Mouse (Mus musculus) ES-Bruce4 (cell line): ENCODE data around the gene Agap1.

Source experiments
- CTCF ChIP-seq: IDR thresholded peaks from one replicate; pipeline ENCODE4 v1.8.1; 2011; ENCODE audit warnings: low read depth, low read length
- EP300 ChIP-seq: IDR thresholded peaks from 2 replicates; pipeline ENCODE4 v1.6.1; 2011; ENCODE audit warnings: low read depth, low read length; ENCODE audit not compliant: insufficient read depth
- POLR2A ChIP-seq: IDR thresholded peaks from one replicate; pipeline ENCODE4 v1.8.1; 2011; ENCODE audit warnings: low read length; ENCODE audit not compliant: insufficient read depth

DNA sequence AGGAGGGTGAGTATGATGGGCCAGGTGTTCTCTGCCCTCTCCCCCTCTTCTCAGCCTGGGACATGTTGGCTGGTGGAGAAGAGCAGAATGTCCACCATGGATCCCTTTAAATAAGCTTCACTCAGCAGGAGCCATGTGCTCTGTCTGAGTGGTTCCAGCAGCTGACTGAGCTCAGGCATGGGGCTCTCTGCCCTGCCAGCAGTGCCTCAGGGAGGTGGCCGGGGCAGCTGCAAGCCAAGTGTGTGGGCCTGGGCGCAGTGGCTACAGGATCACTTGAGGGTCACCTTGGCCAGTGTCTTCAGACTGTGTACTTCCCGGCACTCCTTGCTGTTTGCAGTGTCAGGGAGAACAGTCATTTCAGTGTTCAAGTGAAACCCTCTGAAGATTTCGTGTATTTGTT lies 183.1 kb downstream of the Agap1 start:
- TF ChIP-seq CTCF, result no peak
- TF ChIP-seq EP300, result no peak
- TF ChIP-seq POLR2A, result no peak
